Mouse (Mus musculus) CD4-positive helper T cell, adult 2 months (primary cell): ENCODE data around the gene Creg1.

Source experiments
- DNase-seq: peaks from one replicate; pipeline ENCODE4 v3.0.0-alpha.2; 2012; ENCODE audit warnings: low read depth, missing footprints, low spot score

Gene Creg1

GRCm38 (mm10) chr1:165786296-165786695 is 22.8 kb downstream of the Creg1 start:
- DNase-seq = no peak

DNA sequence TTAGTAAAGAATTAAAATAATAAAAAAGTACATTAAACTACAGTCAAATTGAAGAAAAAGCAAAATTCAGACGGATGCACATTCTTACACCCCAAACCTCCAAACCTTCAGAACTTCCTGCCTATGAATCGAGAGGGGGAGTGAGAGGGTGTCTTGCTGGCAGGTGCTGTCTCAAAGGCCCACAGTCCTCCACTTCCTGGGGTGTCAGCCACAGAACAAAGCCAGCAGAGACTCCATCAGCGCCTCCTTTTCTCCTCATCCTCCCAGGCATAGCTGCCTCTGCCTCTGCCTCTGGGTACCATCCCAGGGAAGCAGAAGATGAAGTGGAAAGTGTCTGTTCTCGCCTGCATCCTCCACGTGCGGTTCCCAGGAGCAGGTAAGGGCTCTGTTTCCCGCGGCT is 25.0 kb downstream of the Creg1 start, which contains the start of gene Cd247:
Cd247 (plus strand) TSS at position 171 of the 400 bp plus-strand sequence.
- DNase-seq = peak; percentile 83

DNA sequence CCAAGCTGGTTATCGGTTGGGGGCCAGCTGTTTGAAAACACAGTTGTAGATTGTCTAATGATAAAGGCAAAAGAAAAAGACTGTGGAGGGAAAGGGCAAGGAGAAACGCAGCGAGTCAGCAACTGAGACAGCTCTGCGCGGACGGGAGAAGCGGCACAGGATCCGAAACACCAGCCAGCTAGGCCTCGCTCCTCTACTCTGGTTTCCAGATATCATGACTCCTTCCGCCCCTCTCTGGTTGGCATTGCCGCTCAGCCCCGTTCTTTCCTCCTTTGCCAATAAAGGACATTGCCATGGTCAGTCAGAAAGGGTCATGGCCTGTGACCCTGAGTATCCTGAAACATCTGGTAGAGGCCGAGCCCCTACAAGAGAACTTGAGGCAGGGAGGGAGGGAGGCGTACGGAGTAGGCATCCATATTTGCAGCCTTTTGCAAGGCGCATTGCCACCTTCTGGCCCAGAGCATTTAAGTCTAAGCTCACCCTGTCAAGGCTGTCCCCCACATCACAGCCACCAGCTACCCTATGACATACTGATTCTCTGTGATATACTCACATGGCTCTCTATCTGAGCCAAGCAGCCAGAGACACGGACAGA is 25.6 kb downstream of the Creg1 start:
- DNase-seq = peak; percentile 68

DNA sequence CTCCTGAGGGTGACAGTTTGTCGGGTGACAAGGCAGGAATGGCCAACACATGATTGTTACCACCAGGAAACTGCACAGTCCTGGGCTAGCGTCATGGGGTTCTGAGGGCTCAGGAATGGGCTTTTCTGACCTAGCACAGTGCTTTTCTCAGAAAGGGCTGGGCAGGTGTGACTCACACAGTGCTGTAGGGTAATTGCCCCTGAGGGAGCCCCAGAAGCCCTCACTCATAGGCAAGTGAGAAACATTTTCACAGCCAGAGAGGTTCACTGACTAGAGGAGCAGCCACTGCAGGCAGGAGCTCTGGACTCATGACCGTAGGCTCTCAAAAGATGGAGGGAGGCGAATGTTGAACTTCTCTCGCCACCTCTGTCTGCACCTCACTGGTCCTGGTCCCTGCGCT is 26.4 kb downstream of the Creg1 start:
- DNase-seq = peak; percentile 65

DNA sequence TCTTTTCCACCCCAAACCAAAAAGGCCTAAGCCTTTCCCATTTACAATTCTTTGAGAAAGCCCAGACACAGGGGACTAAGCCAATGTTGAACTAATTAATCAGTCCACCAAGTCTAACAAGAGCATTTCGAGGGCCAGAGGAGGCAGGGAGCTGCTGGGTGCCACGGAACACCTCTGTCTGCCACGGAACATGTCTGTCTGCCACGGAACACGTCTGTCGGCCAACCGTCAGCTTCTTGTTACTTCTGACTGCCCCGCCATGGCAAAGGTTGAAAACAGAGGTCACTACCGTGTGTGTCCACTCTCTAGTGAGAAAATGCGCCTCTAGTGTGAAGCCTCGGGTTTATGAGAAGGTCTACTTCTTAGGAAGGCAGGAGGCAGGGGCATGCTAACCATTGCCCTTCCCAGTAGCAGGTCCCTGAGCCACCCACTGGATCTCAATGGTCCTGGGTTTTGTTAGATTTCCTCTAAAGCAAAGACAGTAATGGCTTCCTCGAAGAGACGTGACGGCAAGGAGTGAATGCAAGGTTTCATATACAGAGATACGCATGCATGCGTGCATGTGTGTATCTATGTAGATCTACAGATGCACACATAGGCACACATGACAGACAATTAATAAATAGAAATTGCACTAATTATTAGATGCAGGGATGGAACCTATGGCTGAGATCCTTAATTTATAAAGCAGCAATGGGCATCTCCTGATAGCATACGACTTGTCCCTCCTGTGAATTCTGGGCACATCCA is 27.1 kb downstream of the Creg1 start:
- DNase-seq = no peak

GRCm38 (mm10) chr1:165791411-165791810 is 27.9 kb downstream of the Creg1 start:
- peak; percentile 57 for DNase-seq

DNA sequence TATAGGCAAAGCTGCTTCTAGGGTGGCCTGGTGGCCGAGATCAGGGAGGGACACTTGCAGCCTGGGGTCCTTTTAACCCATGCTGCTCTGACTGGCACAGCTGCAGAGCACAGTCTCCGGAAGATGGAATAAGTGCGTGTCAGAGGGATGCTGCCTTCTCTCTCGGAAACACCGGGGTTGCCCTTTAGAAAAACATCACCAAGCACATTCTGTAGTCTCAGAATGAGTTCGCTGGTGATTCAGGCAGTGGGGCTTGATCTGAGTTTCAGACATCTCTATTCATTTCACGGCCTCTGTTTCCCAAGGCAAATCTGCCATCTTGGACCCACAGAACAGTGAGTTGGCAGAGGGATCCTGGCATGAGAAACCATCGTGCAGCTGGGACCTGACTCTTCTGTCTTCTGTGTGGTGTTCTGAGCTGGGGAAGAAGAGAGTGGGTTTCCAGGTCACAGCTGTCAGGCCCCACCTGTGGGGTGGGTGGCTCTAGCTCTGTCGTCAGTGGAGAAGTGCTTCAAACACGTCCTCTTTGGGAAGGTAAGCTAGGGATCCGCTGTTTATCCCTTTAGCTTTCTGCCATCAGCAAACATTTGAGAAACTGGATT is 38.3 kb downstream of the Creg1 start:
- DNase-seq = peak; percentile 67

- peak; percentile 82 for DNase-seq
Measured at GRCm38 (mm10) chr1:165803107-165803506, 39.6 kb downstream of the Creg1 start.

- peak; percentile 50 for DNase-seq
Measured at GRCm38 (mm10) chr1:165804133-165804532, 40.6 kb downstream of the Creg1 start.

- DNase-seq = peak; percentile 53
Measured at GRCm38 (mm10) chr1:165810633-165811032, 47.1 kb downstream of the Creg1 start.

GRCm38 (mm10) chr1:165811170-165811569 is 47.6 kb downstream of the Creg1 start:
- DNase-seq = no peak

DNA sequence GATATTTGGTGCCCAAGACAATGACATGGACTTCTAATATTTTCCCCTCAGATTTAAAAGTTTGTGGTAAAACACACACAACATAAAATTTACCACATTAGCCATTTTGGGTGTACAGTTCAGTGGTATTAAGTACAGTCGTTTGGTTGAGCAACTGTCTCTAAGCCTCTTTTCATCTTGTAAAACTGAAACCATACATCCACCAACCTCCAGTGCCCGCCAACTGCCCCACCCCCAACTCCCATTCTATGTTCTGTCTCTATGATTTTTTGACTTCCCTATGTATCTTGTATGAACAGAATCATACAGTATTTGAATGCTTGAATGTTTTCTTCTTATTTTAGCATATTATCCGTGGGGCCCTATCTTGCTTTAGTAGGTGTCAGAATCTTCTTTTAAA is 49.2 kb downstream of the Creg1 start:
- DNase-seq = peak; percentile 69

- peak; percentile 25 for DNase-seq
Measured at GRCm38 (mm10) chr1:165814116-165814515, 50.6 kb downstream of the Creg1 start.

DNA sequence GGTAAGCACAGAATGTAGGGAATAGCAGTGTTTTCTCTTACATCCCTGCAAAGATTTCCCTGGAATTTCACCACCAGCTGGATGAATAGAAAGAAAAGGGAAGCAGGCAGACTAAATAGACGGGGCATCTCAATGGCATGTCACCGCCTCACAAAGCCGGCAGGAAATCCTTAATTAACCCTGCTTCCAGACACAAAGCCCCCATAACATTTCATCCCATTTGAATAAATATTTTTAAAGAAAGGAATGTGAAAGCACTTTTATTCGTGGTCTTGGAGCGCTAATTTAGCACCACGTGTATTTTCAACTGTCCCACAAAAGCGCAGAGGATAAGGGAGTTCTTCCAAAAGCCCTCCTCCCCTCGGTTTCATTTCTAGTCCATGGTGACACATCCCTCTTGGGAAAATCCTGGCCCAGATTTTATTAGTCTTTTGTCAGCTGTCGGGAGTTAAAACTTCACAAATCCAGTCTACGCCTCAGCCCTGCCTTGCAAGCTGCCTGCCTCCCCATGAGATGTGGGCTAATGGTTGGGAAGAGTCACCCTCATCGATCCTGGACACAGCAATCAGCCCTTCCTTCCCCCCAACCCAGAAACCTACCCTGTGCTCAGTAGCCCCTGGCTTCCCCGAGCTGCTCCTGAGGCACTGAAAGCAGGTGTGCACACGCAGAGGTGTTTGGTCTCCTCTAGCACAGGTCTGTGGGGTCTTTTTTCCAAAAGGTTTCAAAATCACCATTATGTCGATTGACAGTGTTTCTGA is 51.2 kb downstream of the Creg1 start:
- no peak for DNase-seq

DNA sequence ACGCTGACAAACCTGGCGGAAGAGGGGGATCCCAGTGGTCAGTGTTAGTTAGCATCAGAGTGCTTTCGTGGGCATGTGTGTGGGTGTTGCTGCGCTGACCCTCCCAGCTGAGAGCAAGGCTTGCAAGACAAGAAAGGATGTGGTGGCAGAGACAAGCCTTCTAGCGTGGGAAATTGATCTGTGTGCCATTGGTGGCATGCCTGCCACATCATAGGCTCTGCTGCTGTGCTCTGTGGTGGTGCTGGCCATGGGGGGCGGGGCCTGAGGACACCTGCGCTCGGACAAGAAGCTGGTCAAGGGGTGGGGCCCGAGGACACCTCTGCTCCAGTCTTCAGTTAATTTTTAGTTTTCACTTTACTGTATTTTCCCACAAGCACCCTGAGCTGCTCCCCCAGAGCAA is 52.8 kb downstream of the Creg1 start:
- DNase-seq = peak; percentile 76

GRCm38 (mm10) chr1:165817264-165817663 is 53.7 kb downstream of the Creg1 start:
- DNase-seq = no peak

GRCm38 (mm10) chr1:165818145-165818860 is 54.8 kb downstream of the Creg1 start:
- DNase-seq = no peak

GRCm38 (mm10) chr1:165819147-165819546 is 55.6 kb downstream of the Creg1 start:
- no peak for DNase-seq

- peak; percentile 62 for DNase-seq
Measured at GRCm38 (mm10) chr1:165822031-165822430, 58.5 kb downstream of the Creg1 start.
